Mouse (Mus musculus): Measurements from ENCODE around the gene Pah. TPM values are rescaled to one million over a fixed set of nuclear protein-coding genes. Genes with fewer than 3 reads are reported as not detected.

Gene Pah
- polyA plus RNA-seq, 1 experiment from 2014 or later = 2.2 TPM

GRCm38 (mm10) chr10:87500926-87501658 lies 20.5 kb upstream of the Pah start:
- no peak overlapping the region for H3K4me2 ChIP-seq (ENCODE audit: low read depth, low read length)
- H3K27ac ChIP-seq (ENCODE audit: low read length) = no peak overlapping the region
- H3K27me3 ChIP-seq (replicated peaks; ENCODE audit: control insufficient read depth, insufficient read depth, low read length) = peaks cover 40% of the 10 kb centered on the region
- H3K9me3 ChIP-seq (ENCODE audit: control insufficient read depth, low read length) = peaks cover 5% of the 10 kb centered on the region
- 14% methylated on average over 20 of the region's 20 CpGs for WGBS
- ATAC-seq = no peak
- no peak overlapping the region for H3K9ac ChIP-seq (ENCODE audit: low read depth, low read length)
- no peak overlapping the region for H3K4me3 ChIP-seq (ENCODE audit: low read length)
- H3K4me1 ChIP-seq (ENCODE audit: control insufficient read depth, insufficient read depth, low read length) = no peaks in the 10 kb centered on the region
- no peaks in the 10 kb centered on the region for H3K36me3 ChIP-seq (ENCODE audit: control insufficient read depth, insufficient read depth, low read length)

DNA sequence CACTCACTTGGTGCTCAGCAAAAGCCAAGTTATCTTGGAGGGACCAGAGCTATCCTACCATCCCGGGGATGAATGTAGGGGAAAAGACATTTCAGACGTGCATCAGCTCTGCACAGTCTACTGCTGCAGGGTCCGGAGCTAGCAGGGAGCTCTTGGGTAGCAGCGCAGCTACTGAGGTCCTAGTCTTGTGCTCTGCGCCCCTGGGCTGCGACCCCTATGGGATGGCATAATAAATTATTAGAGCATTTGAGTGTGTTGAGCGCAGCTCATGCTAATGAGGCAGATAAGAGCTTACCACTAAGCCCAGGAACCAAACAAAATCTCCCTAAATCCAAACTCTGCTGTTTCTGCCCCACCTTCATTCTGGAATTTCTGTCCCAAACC lies 19.9 kb upstream of the Pah start:
- Histone ChIP-seq H3K4me1 (ENCODE audit: control insufficient read depth, insufficient read depth, low read length) (no peaks in the 10 kb centered on the region), H3K27me3 (replicated peaks; ENCODE audit: control insufficient read depth, insufficient read depth, low read length) (peaks cover 38% of the 10 kb centered on the region), H3K4me3 (ENCODE audit: low read length) (no peak overlapping the region), H3K36me3 (ENCODE audit: control insufficient read depth, insufficient read depth, low read length) (no peaks in the 10 kb centered on the region), H3K4me2 (ENCODE audit: low read depth, low read length) (no peak overlapping the region), H3K9me3 (ENCODE audit: control insufficient read depth, low read length) (peaks cover 4% of the 10 kb centered on the region; the same call in 1 of the 2 replicates), H3K27ac (ENCODE audit: low read length) (no peak overlapping the region), H3K9ac (ENCODE audit: low read depth, low read length) (no peak overlapping the region)
- WGBS = 10% methylated on average over 7 of the region's 7 CpGs
- no peak for ATAC-seq

DNA sequence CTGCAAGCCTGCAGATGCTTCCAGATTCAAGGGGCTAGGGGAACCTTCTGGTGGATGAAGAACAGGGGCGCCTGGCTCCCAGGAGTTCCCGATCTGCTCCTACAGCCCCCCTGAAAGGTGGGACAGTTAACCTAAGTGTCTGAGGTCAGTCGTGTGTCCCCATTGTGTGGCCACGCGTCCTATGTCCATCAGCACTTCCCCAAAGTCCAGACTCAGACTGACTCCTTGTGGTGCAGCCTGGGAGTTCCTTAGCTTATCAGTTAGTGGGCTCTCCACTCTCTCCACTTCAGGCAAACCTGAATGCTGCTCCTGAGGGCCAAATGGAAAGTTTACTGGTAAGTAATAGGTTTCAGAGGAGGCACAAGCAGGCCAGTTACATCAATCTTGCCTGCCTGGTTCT lies 19.3 kb upstream of the Pah start:
- ATAC-seq = no peak
- WGBS = 21% methylated on average over 5 of the region's 5 CpGs
- Histone ChIP-seq H3K9ac (ENCODE audit: low read depth, low read length) (no peak overlapping the region), H3K4me2 (ENCODE audit: low read depth, low read length) (no peak overlapping the region), H3K27ac (ENCODE audit: low read length) (no peak overlapping the region), H3K4me1 (ENCODE audit: control insufficient read depth, insufficient read depth, low read length) (no peaks in the 10 kb centered on the region), H3K36me3 (ENCODE audit: control insufficient read depth, insufficient read depth, low read length) (no peaks in the 10 kb centered on the region), H3K4me3 (ENCODE audit: low read length) (no peak overlapping the region), H3K27me3 (replicated peaks; ENCODE audit: control insufficient read depth, insufficient read depth, low read length) (peaks cover 34% of the 10 kb centered on the region), H3K9me3 (ENCODE audit: control insufficient read depth, low read length) (peaks cover 4% of the 10 kb centered on the region; the same call in 1 of the 2 replicates)

DNA sequence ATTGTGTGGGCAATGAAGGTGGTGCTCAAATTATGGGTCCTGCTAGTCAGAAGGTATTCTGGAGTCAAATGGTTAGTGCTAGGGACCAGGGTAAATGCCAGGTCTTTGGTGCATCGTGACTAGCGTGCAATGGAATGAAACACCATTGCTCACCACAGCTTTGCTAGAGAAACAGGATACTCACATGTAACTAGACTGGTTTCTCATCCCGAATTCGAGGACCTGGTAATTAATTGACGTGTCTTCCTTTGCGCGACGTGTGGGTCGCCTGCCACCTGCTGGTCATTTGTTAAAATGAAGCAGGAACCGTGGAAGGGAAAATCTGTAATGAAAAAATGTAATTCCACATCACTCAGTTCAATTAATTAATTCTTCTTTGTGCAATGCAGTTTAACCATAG lies 17.6 kb upstream of the Pah start:
- Histone ChIP-seq H3K4me3 (ENCODE audit: low read length) (no peak overlapping the region), H3K4me1 (ENCODE audit: control insufficient read depth, insufficient read depth, low read length) (no peaks in the 10 kb centered on the region), H3K27me3 (replicated peaks; ENCODE audit: control insufficient read depth, insufficient read depth, low read length) (peaks cover 28% of the 10 kb centered on the region), H3K27ac (ENCODE audit: low read length) (no peak overlapping the region), H3K4me2 (ENCODE audit: low read depth, low read length) (no peak overlapping the region), H3K36me3 (ENCODE audit: control insufficient read depth, insufficient read depth, low read length) (no peaks in the 10 kb centered on the region), H3K9ac (ENCODE audit: low read depth, low read length) (no peak overlapping the region), H3K9me3 (ENCODE audit: control insufficient read depth, low read length) (no peaks in the 10 kb centered on the region)
- ATAC-seq = no peak
- WGBS = 2% methylated on average over 10 of the region's 10 CpGs

DNA sequence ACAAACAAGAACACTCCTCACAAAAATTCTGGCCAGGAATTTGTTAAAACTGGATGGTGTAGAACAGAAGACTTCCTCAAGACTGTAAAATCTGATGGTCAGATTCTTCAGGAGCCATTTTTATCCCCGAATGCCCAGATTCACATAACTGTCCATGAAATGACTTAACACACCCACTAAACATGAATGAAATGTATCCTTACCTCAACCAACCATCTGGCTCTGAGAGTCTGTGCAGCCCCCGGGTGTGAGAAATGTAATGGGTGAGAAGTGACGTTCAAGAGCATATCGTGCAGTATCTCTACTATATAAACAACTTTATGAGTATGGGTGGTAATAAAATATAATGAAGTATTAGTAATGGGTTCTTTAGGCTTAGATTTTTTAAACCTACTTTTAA lies 13.0 kb upstream of the Pah start:
- Histone ChIP-seq H3K27me3 (replicated peaks; ENCODE audit: control insufficient read depth, insufficient read depth, low read length) (peaks cover 3% of the 10 kb centered on the region; the same call in 1 of the 2 replicates), H3K9ac (ENCODE audit: low read depth, low read length) (no peak overlapping the region), H3K36me3 (ENCODE audit: control insufficient read depth, insufficient read depth, low read length) (no peaks in the 10 kb centered on the region), H3K4me1 (ENCODE audit: control insufficient read depth, insufficient read depth, low read length) (no peaks in the 10 kb centered on the region), H3K9me3 (ENCODE audit: control insufficient read depth, low read length) (no peaks in the 10 kb centered on the region), H3K27ac (ENCODE audit: low read length) (no peak overlapping the region), H3K4me2 (ENCODE audit: low read depth, low read length) (no peak overlapping the region), H3K4me3 (ENCODE audit: low read length) (no peak overlapping the region)
- 83% methylated on average over 4 of the region's 4 CpGs for WGBS
- ATAC-seq = no peak

DNA sequence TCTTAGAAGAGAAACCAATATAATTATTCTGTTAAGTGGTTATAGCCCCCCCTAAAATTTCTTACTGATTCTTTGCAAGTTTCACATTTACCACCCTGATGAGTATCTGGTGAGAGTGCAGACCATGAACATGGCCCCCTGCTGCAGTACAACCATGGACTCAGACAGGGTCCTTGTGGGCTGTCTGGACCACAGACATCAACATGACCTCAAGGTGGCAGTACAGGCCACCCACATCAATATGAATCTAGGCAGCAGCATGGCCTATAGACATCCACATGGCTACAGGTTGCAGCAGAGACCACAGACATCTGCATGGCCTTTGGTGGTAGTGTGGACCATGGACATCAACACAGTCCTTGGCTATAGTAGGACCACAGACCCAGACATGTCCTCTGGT lies 8.5 kb upstream of the Pah start:
- Histone ChIP-seq H3K4me2 (ENCODE audit: low read depth, low read length) (no peak overlapping the region), H3K27me3 (replicated peaks; ENCODE audit: control insufficient read depth, insufficient read depth, low read length) (no peaks in the 10 kb centered on the region), H3K9ac (ENCODE audit: low read depth, low read length) (no peak overlapping the region), H3K27ac (ENCODE audit: low read length) (no peak overlapping the region), H3K9me3 (ENCODE audit: control insufficient read depth, low read length) (no peaks in the 10 kb centered on the region), H3K4me3 (ENCODE audit: low read length) (no peak overlapping the region), H3K4me1 (ENCODE audit: control insufficient read depth, insufficient read depth, low read length) (no peaks in the 10 kb centered on the region), H3K36me3 (ENCODE audit: control insufficient read depth, insufficient read depth, low read length) (no peaks in the 10 kb centered on the region)
- no peak for ATAC-seq

DNA sequence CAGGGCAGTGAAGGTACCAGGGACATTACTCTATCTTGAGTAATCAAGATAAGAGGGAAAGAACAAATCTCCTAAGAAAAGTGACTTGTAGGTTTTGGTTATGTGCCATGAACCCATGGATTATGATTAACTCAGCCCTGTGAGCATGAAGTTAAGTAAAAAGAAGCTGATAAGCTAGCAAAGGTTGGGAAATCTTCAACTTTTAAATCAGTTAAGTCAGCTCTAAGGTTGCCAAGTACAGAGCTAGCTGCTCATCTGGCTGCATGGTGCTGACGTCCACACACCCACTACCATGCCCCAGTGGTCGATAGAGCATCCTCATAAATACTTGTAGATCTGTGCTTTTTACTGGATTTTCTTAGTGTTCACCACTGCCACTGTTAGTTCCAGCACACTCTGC lies 3.0 kb upstream of the Pah start:
- Histone ChIP-seq H3K4me1 (ENCODE audit: control insufficient read depth, insufficient read depth, low read length) (no peaks in the 10 kb centered on the region), H3K9ac (ENCODE audit: low read depth, low read length) (no peak overlapping the region), H3K9me3 (ENCODE audit: control insufficient read depth, low read length) (no peaks in the 10 kb centered on the region), H3K4me3 (ENCODE audit: low read length) (no peak overlapping the region), H3K27ac (ENCODE audit: low read length) (no peak overlapping the region), H3K4me2 (ENCODE audit: low read depth, low read length) (no peak overlapping the region), H3K36me3 (ENCODE audit: control insufficient read depth, insufficient read depth, low read length) (no peaks in the 10 kb centered on the region), H3K27me3 (replicated peaks; ENCODE audit: control insufficient read depth, insufficient read depth, low read length) (no peaks in the 10 kb centered on the region)
- WGBS = 74% methylated on average over 2 of the region's 2 CpGs
- ATAC-seq = no peak

DNA sequence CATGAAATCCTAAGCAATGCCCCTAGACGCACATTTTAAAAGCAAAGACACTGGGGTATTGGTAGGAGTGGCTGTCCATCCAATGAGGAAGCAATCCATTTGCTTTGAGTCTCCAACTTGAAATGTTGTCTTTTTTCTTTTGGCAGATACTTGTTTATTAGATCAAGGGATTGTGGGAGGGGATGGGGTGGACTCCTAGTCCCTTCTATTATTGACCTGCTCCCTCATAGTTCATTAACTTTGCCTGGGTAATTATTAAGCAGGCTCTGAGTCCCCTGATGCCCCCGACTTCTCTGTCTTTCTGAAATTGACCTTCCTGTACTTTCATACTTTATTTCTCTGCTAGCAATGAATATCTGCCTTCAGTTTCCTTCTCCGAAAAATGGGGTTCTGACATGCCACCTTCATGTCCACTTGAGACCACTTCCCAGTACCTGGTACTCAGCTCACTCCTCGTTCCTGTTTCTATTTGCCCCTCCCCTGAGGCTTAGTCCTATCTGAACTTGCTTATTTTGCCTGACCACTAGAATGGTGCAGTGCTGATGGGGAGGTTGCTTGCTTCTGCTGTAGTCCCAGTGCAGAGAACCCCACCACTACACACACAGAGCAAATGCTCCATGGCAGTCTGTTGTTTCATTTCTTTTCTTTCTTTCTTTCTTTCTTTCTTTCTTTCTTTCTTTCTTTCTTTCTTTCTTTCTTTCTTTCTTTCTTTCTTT lies 1.0 kb upstream of the Pah start:
- WGBS = 64% methylated on average over 4 of the region's 4 CpGs
- Histone ChIP-seq H3K27me3 (replicated peaks; ENCODE audit: control insufficient read depth, insufficient read depth, low read length) (no peaks in the 10 kb centered on the region), H3K4me1 (ENCODE audit: control insufficient read depth, insufficient read depth, low read length) (no peaks in the 10 kb centered on the region), H3K4me2 (ENCODE audit: low read depth, low read length) (no peak overlapping the region), H3K4me3 (ENCODE audit: low read length) (no peak overlapping the region), H3K9ac (ENCODE audit: low read depth, low read length) (no peak overlapping the region), H3K27ac (ENCODE audit: low read length) (no peak overlapping the region), H3K36me3 (ENCODE audit: control insufficient read depth, insufficient read depth, low read length) (no peaks in the 10 kb centered on the region), H3K9me3 (ENCODE audit: control insufficient read depth, low read length) (no peaks in the 10 kb centered on the region)
- no peak for ATAC-seq

DNA sequence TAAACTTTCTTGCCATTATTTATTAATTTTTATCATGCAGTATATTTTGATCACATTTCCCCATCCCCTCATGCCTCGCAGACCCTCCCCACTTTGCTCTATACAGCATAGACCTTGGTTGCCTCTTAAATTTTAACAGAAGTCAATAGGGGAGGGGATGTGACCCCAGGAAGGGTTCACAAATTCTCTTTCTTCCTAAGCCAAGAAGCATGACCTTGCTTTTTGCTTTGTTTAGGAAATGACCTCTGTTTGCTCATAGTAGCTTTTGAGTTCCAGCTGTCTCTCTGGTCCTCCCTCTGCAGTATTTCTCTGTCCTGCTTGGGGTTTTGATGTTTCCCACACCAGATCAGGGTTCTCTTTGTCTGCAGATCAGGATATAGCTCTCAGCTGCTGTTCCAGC lies 12.6 kb downstream of the Pah start:
- WGBS = 78% methylated on average over 1 of the region's 1 CpGs
- H3K27ac ChIP-seq (ENCODE audit: low read length) = no peak overlapping the region
- no peak overlapping the region for H3K4me2 ChIP-seq (ENCODE audit: low read depth, low read length)
- no peak overlapping the region for H3K9ac ChIP-seq (ENCODE audit: low read depth, low read length)
- H3K4me1 ChIP-seq (ENCODE audit: control insufficient read depth, insufficient read depth, low read length) = no peaks in the 10 kb centered on the region
- H3K9me3 ChIP-seq (ENCODE audit: control insufficient read depth, low read length) = no peaks in the 10 kb centered on the region
- no peaks in the 10 kb centered on the region for H3K36me3 ChIP-seq (ENCODE audit: control insufficient read depth, insufficient read depth, low read length)
- no peaks in the 10 kb centered on the region for H3K27me3 ChIP-seq (replicated peaks; ENCODE audit: control insufficient read depth, insufficient read depth, low read length)
- ATAC-seq = no peak
- no peak overlapping the region for H3K4me3 ChIP-seq (ENCODE audit: low read length)
